Mouse (Mus musculus) heart, postnatal 25 days (tissue): Measurements from ENCODE around the gene Des. TPM values are rescaled to one million over a fixed set of nuclear protein-coding genes. Genes with fewer than 3 reads are reported as not detected.

ENCODE experiments used
- DNase-seq: peaks from one replicate; pipeline ENCODE4 v3.0.0; 2022; ENCODE audit warnings: low spot score
- intact Hi-C: fragments of 180-260 bp; cut with DNase I; formaldehyde crosslinking; loops from one replicate; pipeline ENCODE4 v1.15.1; 2025
- total RNA-seq, 2 experiments: library from RNA; stranded (reverse); gene quantifications; 2 replicates each; pipeline ENCODE4 v1.2.3; 2021

The Des gene
- total RNA-seq, 2 experiments from 2014 or later = 1,261 to 1,294 TPM

DNA sequence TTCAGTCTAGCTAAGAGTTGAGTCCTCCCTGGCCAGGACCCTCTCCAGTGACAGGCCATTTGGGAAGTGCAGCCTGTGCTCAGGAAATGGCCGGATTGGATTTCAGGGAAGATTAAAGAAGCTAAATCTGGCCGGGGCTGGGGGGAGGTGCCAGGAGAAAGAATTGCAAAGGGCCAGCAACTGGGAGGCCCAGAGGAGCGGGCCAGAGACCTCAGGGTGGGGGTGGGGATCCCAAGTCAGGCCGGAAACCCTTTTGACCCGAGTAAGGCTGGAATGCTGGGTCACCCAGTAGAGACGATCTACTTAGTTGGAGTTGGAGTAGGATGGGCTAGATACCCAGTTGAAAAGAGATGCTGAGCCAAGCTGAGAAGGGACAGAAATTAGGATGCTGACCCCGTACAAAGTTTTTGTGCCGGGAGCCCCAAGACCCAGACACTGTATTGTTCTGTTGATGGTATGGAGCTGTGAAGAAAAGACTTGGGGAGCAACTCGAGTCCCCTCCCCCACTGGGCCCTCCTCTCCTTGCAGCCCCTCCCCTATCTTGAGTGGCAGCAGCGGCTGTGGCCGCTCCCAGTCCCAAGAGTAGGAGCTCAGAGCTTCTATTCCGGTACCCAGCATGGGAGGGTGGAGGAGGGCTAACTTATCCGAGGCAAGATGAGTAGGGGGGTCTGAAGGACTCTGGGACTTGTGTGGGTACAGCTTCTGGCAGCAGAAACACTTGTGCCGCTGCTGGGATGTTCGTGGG, 15.7 kb upstream of the Des start:
- intact Hi-C loops = loop anchor here (5.0 kb wide), 2 partner anchors 103 to 248 kb away; no protein-coding TSS in a partner anchor
- no peak for DNase-seq

GRCm38 (mm10) chr1:75345036-75345935, 14.8 kb upstream of the Des start:
- DNase-seq = no peak
- intact Hi-C loops = no loop called here

DNA sequence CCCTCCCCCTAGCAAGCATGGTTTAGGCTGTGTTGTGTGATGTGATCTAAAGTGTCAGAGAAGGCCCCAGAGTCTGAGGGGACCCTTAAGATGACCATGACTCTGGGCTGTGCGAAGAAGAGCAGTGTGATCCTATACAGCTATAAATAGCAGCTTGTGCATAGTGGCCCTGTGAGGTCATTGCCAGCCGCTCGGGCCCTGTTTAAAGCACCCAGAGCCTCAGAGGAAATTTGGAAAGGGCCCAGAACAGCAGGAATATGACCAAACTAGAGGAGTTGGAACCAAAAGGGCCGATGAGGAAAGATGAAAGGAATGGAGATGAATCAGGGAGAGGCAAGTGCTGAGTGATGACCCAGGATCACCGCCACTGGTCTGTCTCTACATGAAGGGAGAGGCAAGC, 12.8 kb upstream of the Des start:
- intact Hi-C loops = no loop called here

DNA sequence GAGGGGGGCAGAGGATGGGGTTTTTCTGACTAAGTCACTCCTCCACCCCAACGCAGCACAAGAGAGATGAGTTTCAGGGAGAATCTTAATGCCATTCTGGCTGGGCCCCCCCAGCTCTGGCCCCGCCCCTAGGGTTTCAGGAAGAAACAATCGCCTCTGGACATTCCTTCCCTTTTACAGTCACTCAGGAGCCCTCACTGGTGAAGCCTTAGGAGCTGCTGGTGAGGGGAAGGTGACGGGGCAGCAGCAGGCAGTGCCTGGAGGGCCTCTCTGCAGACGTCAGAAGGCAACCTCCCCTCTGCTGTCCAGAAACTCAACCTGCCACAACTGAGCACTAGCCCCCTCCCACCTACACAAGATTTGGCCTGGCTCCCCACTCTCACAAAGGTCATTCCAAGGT, 10.9 kb upstream of the Des start:
- intact Hi-C loops = no loop called here
- DNase-seq = no peak

More for the DNA sequence above, 12.8 kb upstream of the Des start:
- DNase-seq = no peak

GRCm38 (mm10) chr1:75357261-75357660, 2.9 kb upstream of the Des start:
- intact Hi-C loops = no loop called here
- DNase-seq = no peak

DNA sequence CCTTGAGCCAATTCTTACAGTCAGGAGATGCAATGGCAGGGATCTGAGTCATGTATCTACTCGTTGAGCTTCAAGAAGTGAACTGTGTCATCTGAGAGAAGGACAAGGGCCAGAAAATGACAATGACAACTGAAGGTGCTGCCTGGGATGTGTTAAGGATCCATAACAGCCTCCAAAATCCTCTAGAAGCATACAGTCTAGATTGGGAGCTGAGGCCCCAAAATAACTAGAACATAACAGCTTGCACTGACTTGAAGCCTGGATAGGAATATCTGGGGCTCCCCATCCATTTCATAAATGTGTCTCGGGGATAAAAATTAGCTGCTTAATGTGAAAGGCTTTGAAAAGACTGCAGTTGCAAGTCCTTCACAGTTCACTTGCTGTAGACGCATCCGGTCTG, 2.1 kb upstream of the Des start:
- intact Hi-C loops = no loop called here
- DNase-seq = no peak

- intact Hi-C loops = no loop called here
- DNase-seq = no peak
Observed at GRCm38 (mm10) chr1:75359346-75359745, 783 bp upstream of the Des start.

GRCm38 (mm10) chr1:75361123-75361522, 994 bp downstream of the Des start:
- DNase-seq = no peak
- intact Hi-C loops = no loop called here

GRCm38 (mm10) chr1:75361750-75362149, 1.6 kb downstream of the Des start:
- intact Hi-C loops = no loop called here
- no peak for DNase-seq

DNA sequence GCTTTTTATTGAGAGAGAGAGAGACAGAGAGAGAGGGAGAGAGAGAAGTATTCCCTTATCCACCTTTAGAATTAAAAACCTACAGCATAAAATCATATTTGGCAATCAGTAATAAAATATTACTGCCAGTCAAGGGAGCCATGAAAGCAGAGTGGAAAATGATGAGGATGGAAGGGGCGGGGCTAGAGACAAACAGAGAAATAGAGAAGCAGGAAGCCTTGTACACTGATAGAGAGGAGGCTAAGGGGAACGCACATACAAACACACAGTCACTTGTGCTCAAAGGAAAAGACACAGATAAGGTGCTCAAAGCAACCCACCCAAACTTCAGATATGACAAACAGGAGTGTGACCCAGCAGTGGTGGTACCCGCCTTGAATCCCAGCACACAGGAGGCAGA, 3.7 kb downstream of the Des start:
- intact Hi-C loops = no loop called here
- no peak for DNase-seq

DNA sequence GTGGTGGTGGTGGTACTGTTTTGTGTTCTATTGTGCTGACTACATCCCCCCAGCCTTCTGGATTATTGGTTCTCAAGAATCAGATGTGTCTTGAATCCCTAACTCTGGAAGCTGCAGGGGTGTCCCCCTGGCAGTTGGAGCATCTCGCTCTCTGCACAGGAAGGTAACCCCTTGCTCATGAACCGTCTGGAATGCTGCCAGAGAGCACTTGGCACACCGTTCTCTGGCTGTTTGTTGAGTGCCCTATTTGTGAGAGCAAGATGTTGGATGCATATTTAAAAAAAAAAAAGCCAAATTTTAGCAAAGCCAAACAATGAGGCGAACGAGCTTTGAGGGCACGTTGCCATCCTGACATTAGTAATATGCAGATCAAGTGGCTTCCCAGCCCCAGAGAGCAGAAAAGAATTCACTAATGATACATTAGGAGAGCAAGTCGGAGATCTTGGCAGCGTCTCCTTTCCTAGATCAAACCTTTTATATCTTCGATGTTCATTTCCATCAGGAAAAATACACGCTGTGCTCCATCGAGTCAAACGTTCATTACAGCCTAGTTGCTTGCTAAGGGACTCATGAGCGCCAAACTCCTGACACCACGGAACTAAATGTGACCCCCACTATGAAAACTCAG, 5.5 kb downstream of the Des start:
- intact Hi-C loops = no loop called here
- no peak for DNase-seq

DNA sequence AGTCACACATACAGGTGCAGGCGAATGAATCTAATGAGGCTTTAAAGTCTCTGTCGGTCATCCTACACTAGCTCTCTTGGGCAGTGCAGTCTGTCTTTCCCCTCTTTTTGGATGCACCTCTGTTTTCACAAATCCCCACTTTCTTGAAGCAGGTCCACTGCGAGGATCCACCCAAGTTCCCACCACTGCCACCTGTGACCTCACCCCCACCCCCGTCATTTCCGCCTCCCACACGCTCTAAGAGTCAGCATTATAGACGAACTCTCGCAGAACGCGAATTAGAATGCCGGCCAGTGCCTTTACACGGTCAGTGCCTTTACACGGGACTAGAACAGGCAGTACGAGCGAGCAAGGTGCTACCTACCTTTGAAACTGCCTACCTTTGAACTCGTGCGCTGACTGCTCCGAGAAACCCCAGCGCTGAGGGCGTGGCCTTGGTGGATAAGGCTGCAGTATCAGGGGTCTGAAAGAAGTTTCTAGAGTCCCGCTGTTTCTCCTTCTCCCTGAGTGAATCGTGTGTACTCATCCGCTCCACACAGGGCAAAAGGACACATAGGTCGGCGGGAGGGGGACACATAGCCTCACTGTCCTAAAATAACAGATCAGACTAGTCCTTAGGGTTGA, 9.3 kb downstream of the Des start:
- DNase-seq = no peak
- intact Hi-C loops = no loop called here

DNA sequence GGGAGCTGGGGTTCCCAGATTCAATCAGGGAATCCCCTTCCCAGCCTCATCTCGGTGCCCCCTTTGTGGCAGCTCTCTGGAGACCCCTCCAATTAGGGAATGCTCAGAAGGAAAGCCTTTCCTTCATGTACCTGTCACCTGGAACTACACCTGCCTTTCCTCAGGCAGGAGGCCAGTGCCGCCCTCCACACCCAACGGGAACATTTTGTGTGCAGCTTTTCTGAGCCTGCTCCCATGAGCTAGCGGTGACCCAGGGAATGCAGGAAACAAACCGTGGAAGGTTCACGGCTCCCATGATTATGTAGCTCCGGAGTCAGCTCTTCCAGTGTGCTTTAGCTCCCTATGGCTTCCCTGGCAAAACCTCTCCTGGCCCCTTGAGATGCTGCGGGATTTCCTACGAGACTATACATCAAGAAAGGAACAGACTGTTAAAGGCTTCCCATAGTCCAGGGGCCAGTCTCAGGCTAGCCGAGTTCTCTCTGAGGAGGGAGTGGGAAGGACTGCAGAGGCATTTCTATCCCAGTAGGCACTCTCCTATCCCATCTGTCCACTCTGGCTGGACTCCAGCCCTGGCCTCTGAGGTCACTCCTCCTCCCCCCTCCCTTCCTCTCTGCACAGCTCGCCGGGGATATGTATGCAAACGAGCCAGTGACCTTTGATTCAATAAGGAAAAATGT, 10.0 kb downstream of the Des start:
- intact Hi-C loops = loop anchor here (5.0 kb wide), 1 partner anchor 37 kb away; no protein-coding TSS in a partner anchor

DNA sequence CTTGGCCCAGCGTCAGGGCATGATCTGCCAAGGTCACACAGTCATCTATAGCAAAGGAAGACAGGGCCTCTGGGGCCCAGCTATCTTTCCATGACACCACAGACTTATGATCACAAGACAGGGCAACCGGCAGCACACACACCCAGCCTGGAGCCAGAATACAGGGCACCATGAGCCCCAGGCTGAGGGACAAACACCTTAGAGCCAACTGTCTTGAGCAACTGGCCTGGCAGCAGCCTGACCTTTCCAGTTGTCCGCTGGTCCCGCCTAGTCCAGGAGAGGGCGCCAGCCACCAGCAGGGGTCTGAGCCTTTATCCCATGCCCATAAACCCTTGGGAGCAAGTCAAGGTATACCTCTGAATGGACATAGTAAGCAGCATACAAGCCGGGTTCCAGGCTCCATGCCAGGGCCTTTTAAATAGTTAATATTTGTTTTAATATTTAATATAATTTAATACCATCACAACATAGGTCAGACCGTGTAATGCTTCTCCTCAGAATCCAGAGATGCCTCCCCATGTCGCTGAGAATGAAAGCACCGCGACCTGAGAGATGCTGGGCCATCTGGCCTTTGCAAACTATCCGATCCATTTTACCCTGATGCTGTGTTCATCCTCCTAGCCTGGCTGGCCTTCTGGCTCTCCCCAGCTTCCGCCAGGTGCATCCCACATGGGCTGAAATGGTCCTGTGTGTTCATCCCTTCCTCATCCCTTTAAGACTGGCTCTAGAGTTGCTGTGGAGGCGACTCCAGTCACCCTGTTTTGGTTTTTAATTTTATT, 11.4 kb downstream of the Des start:
- DNase-seq = no peak
- intact Hi-C loops = loop anchor here (2.0 to 5.0 kb wide), 2 partner anchors 29 to 36 kb away; no protein-coding TSS in a partner anchor

More for the DNA sequence above, 10.0 kb downstream of the Des start:
- DNase-seq = no peak

GRCm38 (mm10) chr1:75372450-75372849, 12.3 kb downstream of the Des start:
- no peak for DNase-seq
- intact Hi-C loops = loop anchor here (2.0 to 5.0 kb wide), 2 partner anchors 30 to 35 kb away; no protein-coding TSS in a partner anchor

DNA sequence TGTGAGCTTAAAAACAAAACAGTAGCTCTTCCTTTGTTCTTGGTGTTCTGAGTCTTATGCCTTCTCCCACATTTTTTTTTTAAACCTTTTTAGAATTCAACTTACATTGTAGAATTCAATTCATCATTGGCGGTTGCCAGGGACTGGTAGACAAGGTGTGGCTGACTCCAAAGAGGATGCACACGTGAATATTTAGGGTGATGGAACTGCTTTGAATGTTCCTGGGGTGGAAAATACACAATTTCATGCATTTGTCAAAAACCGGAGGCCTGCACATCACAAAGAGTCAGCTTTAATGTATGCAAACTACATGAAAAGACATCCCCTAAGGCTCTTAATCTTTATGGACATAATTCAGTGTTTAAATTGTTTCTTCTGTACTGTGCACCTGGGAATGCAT, 13.1 kb downstream of the Des start:
- DNase-seq = no peak
- intact Hi-C loops = loop anchor here (2.0 to 5.0 kb wide), 2 partner anchors 30 to 34 kb away; no protein-coding TSS in a partner anchor

DNA sequence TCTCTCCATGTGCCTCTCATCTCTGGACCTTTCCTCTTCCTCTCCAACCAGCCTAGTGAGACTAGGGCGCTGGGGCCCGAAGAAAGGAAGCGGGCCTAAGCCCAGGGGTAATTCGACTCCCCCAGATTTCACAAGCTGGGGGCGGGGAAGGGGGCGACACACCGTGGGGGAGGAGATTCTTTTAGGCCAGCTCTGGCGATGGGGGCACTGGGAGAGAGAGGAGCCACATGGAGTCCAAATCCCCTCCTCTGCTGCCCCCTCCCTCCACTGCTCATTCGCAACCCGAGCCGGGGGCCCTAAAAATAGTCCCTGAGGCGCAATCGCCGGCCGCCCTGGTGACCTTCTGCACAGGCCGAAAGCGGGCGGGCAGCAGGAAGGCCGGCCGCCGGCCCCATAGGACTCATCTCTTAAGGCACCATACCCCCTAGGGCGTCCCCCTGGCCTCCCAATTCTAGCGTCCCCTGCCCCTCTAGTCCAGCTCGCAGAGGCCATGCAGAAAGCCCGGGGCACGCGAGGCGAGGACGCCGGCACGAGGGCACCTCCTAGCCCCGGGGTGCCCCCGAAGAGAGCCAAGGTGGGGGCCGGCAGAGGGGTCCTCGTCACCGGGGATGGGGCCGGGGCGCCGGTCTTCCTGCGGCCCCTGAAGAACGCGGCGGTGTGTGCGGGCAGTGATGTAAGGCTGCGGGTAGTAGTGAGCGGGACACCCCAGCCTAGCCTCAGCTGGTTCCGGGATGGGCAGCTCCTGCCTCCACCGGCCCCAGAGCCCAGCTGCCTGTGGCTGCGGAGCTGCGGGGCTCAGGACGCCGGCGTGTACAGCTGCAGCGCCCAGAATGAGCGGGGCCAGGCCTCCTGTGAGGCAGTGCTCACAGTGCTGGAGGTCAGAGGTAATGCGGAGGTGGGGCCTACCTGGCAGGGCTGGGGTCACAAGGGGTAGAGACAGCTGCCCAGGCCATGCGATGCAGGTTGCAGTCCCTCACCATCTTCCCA, 15.1 kb downstream of the Des start, which contains the start of gene Speg:
TSS of gene Speg (plus strand) at position 348 of the 987 bp plus-strand sequence.
- intact Hi-C loops = loop anchor here (5.0 kb wide), 1 partner anchor 32 kb away; no protein-coding TSS in a partner anchor
- no peak for DNase-seq
